Mouse (Mus musculus): ENCODE measurements around the gene Foxg1.

DNA sequence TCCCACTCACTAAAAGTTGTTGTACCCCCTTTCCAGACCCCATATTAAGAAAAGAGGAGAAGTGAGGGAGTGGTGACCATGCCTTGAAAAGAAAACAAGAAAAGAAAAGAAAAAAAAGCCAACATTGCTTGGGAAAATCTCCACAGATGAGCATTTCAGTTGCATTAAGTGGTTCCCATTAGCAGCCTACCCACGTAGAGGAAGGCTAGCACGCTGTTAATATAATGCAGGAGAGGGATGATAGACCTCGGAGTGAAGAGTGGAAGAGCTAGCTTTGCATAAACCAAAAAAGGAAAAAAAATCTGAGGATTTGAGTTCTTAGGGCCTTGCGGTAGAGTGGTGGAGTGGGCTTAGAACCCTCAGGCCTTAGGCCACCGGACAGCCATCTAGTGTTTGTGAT, 9.3 kb upstream of the Foxg1 start:
- TF ChIP-seq CTCF (IDR thresholded peaks at IDR 0.05) (no peak), POLR2A (IDR thresholded peaks at IDR 0.05; ENCODE audit: insufficient read depth, low read depth, low read length) (no peak), EP300 (IDR thresholded peaks at IDR 0.05; ENCODE audit: insufficient read depth, low read depth, low read length) (no peak)
